Mouse (Mus musculus): ENCODE measurements around the gene R3hcc1l.

- TF ChIP-seq CTCF (IDR thresholded peaks at IDR 0.05; ENCODE audit: low read depth) (no peak), EP300 (optimal IDR thresholded peaks at IDR 0.05) (no peak)
Observed at GRCm38 (mm10) chr19:42509625-42510024, 8.9 kb upstream of the R3hcc1l start.
